Mouse (Mus musculus): ENCODE results near the gene Gja5. TPM values are rescaled to one million over a fixed set of nuclear protein-coding genes. Genes with fewer than 3 reads are reported as not detected.

Gene Gja5
- total and polyA plus RNA-seq, 2 experiments: 0.51 to 0.55 TPM

GRCm38 (mm10) chr3:96963088-96964034 is 58.9 kb downstream of the Gja5 start:
- 79% methylated on average over 12 of the region's 12 CpGs for WGBS
- no peak for TF ChIP-seq POLR2A (IDR thresholded peaks at IDR 0.05; ENCODE audit: extremely low read depth, insufficient read depth, low read length)
- no peak for TF ChIP-seq CTCF (IDR thresholded peaks at IDR 0.05; ENCODE audit: low read depth, low read length)

GRCm38 (mm10) chr3:96970986-96971385 is 66.5 kb downstream of the Gja5 start:
- no peaks in the 10 kb centered on the region for H3K4me1 ChIP-seq (ENCODE audit: control insufficient read depth, insufficient read depth, low read length)
- no peak for DNase-seq (ENCODE audit: extremely low read depth, low read depth, low spot score)
- H3K79me2 ChIP-seq (ENCODE audit: control insufficient read depth, insufficient read depth, low read length): no peaks in the 10 kb centered on the region
- no peaks in the 10 kb centered on the region for H3K36me3 ChIP-seq (ENCODE audit: control insufficient read depth, insufficient read depth, low read length)
- 22% methylated on average over 7 of the region's 7 CpGs for WGBS
- H3K27me3 ChIP-seq (ENCODE audit: control insufficient read depth, insufficient read depth, low read length): no peaks in the 10 kb centered on the region
- TF ChIP-seq CTCF (IDR thresholded peaks at IDR 0.05; ENCODE audit: low read depth, low read length) (no peak), POLR2A (IDR thresholded peaks at IDR 0.05; ENCODE audit: extremely low read depth, insufficient read depth, low read length) (no peak)
- H3K4me3 ChIP-seq (ENCODE audit: insufficient read depth, low read depth, low read length): no peak overlapping the region
- H3K9ac ChIP-seq (ENCODE audit: low read depth, low read length): no peak overlapping the region
- no peak overlapping the region for H3K27ac ChIP-seq (replicated peaks; ENCODE audit: insufficient read depth, low read depth, low read length)

More at GRCm38 (mm10) chr3:96963088-96964034, 58.9 kb downstream of the Gja5 start:
- Histone ChIP-seq H3K27ac (replicated peaks; ENCODE audit: insufficient read depth, low read depth, low read length) (no peak overlapping the region), H3K4me1 (ENCODE audit: control insufficient read depth, insufficient read depth, low read length) (no peaks in the 10 kb centered on the region), H3K79me2 (ENCODE audit: control insufficient read depth, insufficient read depth, low read length) (no peaks in the 10 kb centered on the region), H3K9ac (ENCODE audit: low read depth, low read length) (no peak overlapping the region), H3K27me3 (ENCODE audit: control insufficient read depth, insufficient read depth, low read length) (no peaks in the 10 kb centered on the region), H3K4me3 (ENCODE audit: insufficient read depth, low read depth, low read length) (no peak overlapping the region), H3K36me3 (ENCODE audit: control insufficient read depth, insufficient read depth, low read length) (no peaks in the 10 kb centered on the region)
- DNase-seq (ENCODE audit: extremely low read depth, low read depth, low spot score): no peak

DNA sequence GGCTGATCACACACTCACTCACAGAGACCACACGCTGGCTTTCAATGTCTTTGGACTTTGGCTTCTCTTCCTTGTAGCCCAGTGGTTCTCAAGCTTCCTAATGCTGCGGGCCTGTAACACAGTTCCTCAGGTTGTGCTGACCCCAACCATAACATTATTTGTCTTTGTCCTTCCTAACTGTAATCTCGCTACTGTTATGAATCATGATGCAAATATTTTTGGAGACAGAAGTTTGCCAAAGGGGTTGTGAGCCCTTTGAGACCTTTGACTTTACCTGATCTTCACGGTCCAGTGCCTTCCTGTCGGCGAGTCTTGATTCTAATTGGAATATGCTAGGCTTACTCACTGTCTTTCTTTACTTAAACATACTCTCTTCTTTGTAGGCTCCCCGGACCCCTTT is 70.0 kb downstream of the Gja5 start:
- H3K79me2 ChIP-seq (ENCODE audit: control insufficient read depth, insufficient read depth, low read length): no peaks in the 10 kb centered on the region
- no peak overlapping the region for H3K27ac ChIP-seq (replicated peaks; ENCODE audit: insufficient read depth, low read depth, low read length)
- H3K9ac ChIP-seq (ENCODE audit: low read depth, low read length): no peak overlapping the region
- no peak for TF ChIP-seq CTCF (IDR thresholded peaks at IDR 0.05; ENCODE audit: low read depth, low read length)
- TF ChIP-seq POLR2A (IDR thresholded peaks at IDR 0.05; ENCODE audit: extremely low read depth, insufficient read depth, low read length): no peak
- H3K36me3 ChIP-seq (ENCODE audit: control insufficient read depth, insufficient read depth, low read length): no peaks in the 10 kb centered on the region
- WGBS: 85% methylated on average over 7 of the region's 7 CpGs
- no peak overlapping the region for H3K4me3 ChIP-seq (ENCODE audit: insufficient read depth, low read depth, low read length)
- DNase-seq (ENCODE audit: extremely low read depth, low read depth, low spot score): no peak
- no peaks in the 10 kb centered on the region for H3K4me1 ChIP-seq (ENCODE audit: control insufficient read depth, insufficient read depth, low read length)
- H3K27me3 ChIP-seq (ENCODE audit: control insufficient read depth, insufficient read depth, low read length): no peaks in the 10 kb centered on the region

GRCm38 (mm10) chr3:96975628-96976027 is 71.1 kb downstream of the Gja5 start:
- no peak for DNase-seq (ENCODE audit: extremely low read depth, low read depth, low spot score)
- Histone ChIP-seq H3K4me3 (ENCODE audit: insufficient read depth, low read depth, low read length) (no peak overlapping the region), H3K27me3 (ENCODE audit: control insufficient read depth, insufficient read depth, low read length) (no peaks in the 10 kb centered on the region), H3K27ac (replicated peaks; ENCODE audit: insufficient read depth, low read depth, low read length) (no peak overlapping the region), H3K79me2 (ENCODE audit: control insufficient read depth, insufficient read depth, low read length) (no peaks in the 10 kb centered on the region), H3K9ac (ENCODE audit: low read depth, low read length) (no peak overlapping the region), H3K4me1 (ENCODE audit: control insufficient read depth, insufficient read depth, low read length) (no peaks in the 10 kb centered on the region), H3K36me3 (ENCODE audit: control insufficient read depth, insufficient read depth, low read length) (no peaks in the 10 kb centered on the region)
- TF ChIP-seq POLR2A (IDR thresholded peaks at IDR 0.05; ENCODE audit: extremely low read depth, insufficient read depth, low read length) (no peak), CTCF (IDR thresholded peaks at IDR 0.05; ENCODE audit: low read depth, low read length) (no peak)
- 84% methylated on average over 10 of the region's 10 CpGs for WGBS

- WGBS: 80% methylated on average over 2 of the region's 2 CpGs
- Histone ChIP-seq H3K4me1 (ENCODE audit: control insufficient read depth, insufficient read depth, low read length) (no peaks in the 10 kb centered on the region), H3K9ac (ENCODE audit: low read depth, low read length) (no peak overlapping the region), H3K36me3 (ENCODE audit: control insufficient read depth, insufficient read depth, low read length) (no peaks in the 10 kb centered on the region), H3K79me2 (ENCODE audit: control insufficient read depth, insufficient read depth, low read length) (no peaks in the 10 kb centered on the region), H3K4me3 (ENCODE audit: insufficient read depth, low read depth, low read length) (no peak overlapping the region), H3K27ac (replicated peaks; ENCODE audit: insufficient read depth, low read depth, low read length) (no peak overlapping the region), H3K27me3 (ENCODE audit: control insufficient read depth, insufficient read depth, low read length) (no peaks in the 10 kb centered on the region)
- no peak for DNase-seq (ENCODE audit: extremely low read depth, low read depth, low spot score)
- no peak for TF ChIP-seq POLR2A (IDR thresholded peaks at IDR 0.05; ENCODE audit: extremely low read depth, insufficient read depth, low read length)
- no peak for TF ChIP-seq CTCF (IDR thresholded peaks at IDR 0.05; ENCODE audit: low read depth, low read length)
Observed at GRCm38 (mm10) chr3:96977507-96977906, 73.0 kb downstream of the Gja5 start.

DNA sequence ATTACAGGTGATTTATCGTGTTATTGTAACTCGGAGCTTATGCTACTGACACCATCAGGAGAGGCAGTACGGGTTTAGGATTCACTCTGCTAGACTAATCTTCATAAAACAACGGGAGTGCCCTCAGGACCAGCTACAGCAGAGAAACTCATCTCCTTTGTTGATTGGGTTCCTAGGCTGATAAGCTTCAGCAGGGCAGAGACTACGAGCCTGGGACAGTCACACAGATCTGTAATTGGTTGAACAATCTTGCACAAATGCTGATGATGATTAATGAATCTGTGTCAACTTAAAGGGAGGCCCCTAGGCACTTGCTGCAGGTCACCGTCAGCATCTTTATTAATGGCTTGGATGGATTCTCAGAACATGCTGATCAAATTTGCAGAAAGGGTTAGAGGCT is 74.0 kb downstream of the Gja5 start:
- Histone ChIP-seq H3K27me3 (ENCODE audit: control insufficient read depth, insufficient read depth, low read length) (no peaks in the 10 kb centered on the region), H3K27ac (replicated peaks; ENCODE audit: insufficient read depth, low read depth, low read length) (no peak overlapping the region), H3K79me2 (ENCODE audit: control insufficient read depth, insufficient read depth, low read length) (no peaks in the 10 kb centered on the region), H3K4me1 (ENCODE audit: control insufficient read depth, insufficient read depth, low read length) (no peaks in the 10 kb centered on the region), H3K9ac (ENCODE audit: low read depth, low read length) (no peak overlapping the region), H3K36me3 (ENCODE audit: control insufficient read depth, insufficient read depth, low read length) (no peaks in the 10 kb centered on the region), H3K4me3 (ENCODE audit: insufficient read depth, low read depth, low read length) (no peak overlapping the region)
- no peak for DNase-seq (ENCODE audit: extremely low read depth, low read depth, low spot score)
- TF ChIP-seq CTCF (IDR thresholded peaks at IDR 0.05; ENCODE audit: low read depth, low read length) (no peak), POLR2A (IDR thresholded peaks at IDR 0.05; ENCODE audit: extremely low read depth, insufficient read depth, low read length) (no peak)
- 76% methylated on average over 6 of the region's 6 CpGs for WGBS

Data from liver, adult 2 months (tissue).